Mouse (Mus musculus) neural tube, postnatal 0 days (tissue): Measurements from ENCODE around the gene Samd15. TPM values are rescaled to one million over a fixed set of nuclear protein-coding genes. Genes with fewer than 3 reads are reported as not detected.

Experiments used
- polyA plus RNA-seq: library from polyadenylated mRNA; unstranded; fragments of >200 nt; fragmentation: Nextera tagmentation; extraction: Ambion mirVana; gene quantifications from 2 replicates; pipeline ENCODE4 v1.2.1, GENCODE M21; 2015

The Samd15 gene
- polyA plus RNA-seq: 1.6 and 2.0 TPM in 2 replicates

DNA sequence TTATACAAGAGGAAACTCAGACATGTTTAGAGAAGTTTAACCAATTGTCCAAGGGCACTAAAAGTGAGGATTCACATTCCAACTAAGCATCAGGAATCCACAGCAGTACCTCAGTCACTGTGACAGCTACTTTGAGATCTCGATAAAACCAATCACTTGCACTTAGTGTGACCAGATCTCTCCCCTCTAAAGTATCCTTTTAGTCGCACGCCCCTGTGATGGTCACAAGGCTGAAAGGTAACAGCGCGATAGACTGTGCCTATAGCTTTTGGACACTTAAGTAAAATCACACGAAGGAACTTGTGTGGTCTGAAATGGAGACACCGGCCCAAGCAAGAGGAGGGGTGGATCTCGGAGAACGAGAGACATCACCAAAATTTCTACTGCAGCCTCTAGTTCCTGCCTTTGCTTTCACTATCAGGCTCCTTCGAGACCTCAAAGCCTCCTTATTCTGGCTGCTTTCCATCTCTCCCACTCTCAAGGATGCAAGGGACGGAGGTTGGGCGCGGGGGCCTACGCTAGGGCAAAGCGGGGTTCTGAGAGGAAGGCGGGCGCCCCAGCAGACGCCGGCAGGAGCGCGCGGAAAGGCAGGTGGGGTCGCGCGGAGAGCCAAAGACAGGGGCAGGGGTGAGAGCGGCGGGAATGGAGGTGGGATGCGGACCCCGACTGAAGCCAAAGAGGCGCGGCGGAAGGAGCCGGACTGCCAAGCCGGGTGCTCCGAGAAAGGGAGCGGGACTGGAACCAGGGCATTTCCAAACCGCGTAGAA is at the start of gene Samd15:
Gene Samd15 (plus strand): TSS at position 518 of the 767 bp plus-strand sequence.

DNA sequence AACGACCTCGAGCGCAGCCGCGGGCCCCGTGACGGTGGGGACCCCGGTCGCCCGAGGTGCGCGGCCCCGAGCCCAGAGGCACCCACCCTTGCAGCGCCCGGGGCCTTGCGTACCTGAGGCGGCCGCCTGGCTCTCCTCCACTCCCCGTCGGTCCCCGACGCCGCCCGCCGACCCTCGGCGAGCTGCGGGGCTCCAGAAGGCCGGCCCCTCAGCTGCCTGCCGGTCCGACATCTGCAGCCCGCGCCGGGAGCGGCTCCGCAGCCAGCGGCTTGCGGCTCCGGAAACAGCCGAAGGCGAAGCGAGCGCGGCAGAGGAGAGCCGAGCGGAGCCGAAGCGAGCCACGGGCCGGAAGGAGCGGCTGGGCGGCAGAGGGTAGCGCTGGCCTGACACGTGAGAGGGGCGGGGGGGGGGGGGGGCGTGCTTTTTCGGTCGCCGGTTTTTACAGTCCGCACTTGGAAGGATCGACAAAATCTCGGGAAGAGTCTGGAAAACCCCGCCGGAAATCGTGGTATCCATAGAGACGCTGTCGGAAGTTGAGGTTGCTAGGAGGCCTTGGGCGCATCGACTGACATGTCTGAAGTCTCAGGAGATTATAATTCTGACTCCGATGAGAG is 557 bp downstream of the Samd15 start, which contains the start of gene Tmed8:
Gene Tmed8 (minus strand): TSS at position 482 of the 614 bp plus-strand sequence.

DNA sequence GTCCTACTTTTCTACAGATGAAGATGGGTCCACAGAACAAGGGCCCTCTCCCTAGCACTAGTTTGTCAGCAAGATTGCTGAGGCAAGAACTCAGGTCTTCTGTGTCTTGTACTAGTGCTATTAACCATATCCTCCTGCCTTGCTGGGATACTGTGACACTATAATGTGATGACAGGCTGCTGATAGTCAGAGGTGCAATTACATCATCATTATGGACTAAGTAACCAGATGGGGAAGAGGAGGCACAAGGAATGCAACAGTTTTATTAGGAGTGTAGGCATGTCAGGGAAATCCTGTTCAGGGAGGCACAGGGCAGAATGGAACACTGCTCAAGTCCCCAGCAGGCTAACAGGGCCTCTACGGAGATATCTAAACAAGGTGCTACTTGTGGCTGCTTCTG is 39.1 kb downstream of the Samd15 start, which contains the start of gene Noxred1:
Gene Noxred1 (minus strand): TSS at position 101 of the 400 bp plus-strand sequence.

Other genes with a start within 250 kb of the Samd15 start
- 21.8 and 22.2 TPM in 2 replicates for gene Zdhhc22, start 209.3 kb upstream of the Samd15 start, polyA plus RNA-seq
- 7.5 and 11.2 TPM in 2 replicates for gene Tmem63c, start 178.4 kb upstream of the Samd15 start, polyA plus RNA-seq
- 10.1 and 11.1 TPM in 2 replicates for gene Ngb, start 97.2 kb upstream of the Samd15 start, polyA plus RNA-seq
- gene Gstz1, start 52.6 kb upstream of the Samd15 start, polyA plus RNA-seq: 41.1 and 42.6 TPM in 2 replicates
- 11.7 and 12.4 TPM in 2 replicates for gene Pomt2, start 51.8 kb upstream of the Samd15 start, polyA plus RNA-seq
- gene Tmed8, start 731 bp downstream of the Samd15 start, polyA plus RNA-seq: 4.0 and 4.9 TPM in 2 replicates
- 0.34 and 0.40 TPM in 2 replicates for gene Noxred1, start 39.0 kb downstream of the Samd15 start, polyA plus RNA-seq
- gene Vipas39, start 66.5 kb downstream of the Samd15 start, polyA plus RNA-seq: 40.3 and 44.8 TPM in 2 replicates
- 170 and 182 TPM in 2 replicates for gene Ahsa1, start 66.8 kb downstream of the Samd15 start, polyA plus RNA-seq
- gene Ism2, start 100.0 kb downstream of the Samd15 start, polyA plus RNA-seq: 1.1 and 1.4 TPM in 2 replicates
- gene Sptlc2, start 188.6 kb downstream of the Samd15 start, polyA plus RNA-seq: 74.2 and 76.9 TPM in 2 replicates
- gene Slirp, start 244.2 kb downstream of the Samd15 start, polyA plus RNA-seq: 229 and 264 TPM in 2 replicates
- gene Alkbh1, start 244.3 kb downstream of the Samd15 start, polyA plus RNA-seq: 25.1 and 26.6 TPM in 2 replicates